Mouse (Mus musculus) heart, embryonic 12.5 days (tissue): ENCODE data around the gene Kif24. TPM values are rescaled to one million over a fixed set of nuclear protein-coding genes. Genes with fewer than 3 reads are reported as not detected.
A peak's percentile ranks its signal among the peaks of the same experiment; 100 is the strongest.
"Not testable (repeated sequence)": the region's sequence is repeated elsewhere in the genome, so short reads cannot be mapped to it uniquely, and the experiment has no call there.

Experiments
- ATAC-seq: fragments of 200-750 bp; cut with Nextera tagmentation; 2 replicates; pipeline ENCODE4 v1.8.0; 2017; ENCODE audit warnings: moderate TSS enrichment, moderate library complexity; ENCODE audit not compliant: insufficient number of reproducible peaks, low FRiP score
- H3K27ac ChIP-seq: fragments of 300-500 bp; sonication (generic); 2 replicates; pipeline ENCODE4 v1.5.1; 2016; ENCODE audit warnings: mild to moderate bottlenecking, moderate library complexity; ENCODE audit not compliant: poor library complexity, severe bottlenecking
- H3K27me3 ChIP-seq: fragments of 300-500 bp; sonication (generic); replicated peaks from 2 replicates; pipeline ENCODE4 v1.6.1; 2016; ENCODE audit warnings: mild to moderate bottlenecking, moderate library complexity
- H3K36me3 ChIP-seq: fragments of 300-500 bp; sonication (generic); 2 replicates; pipeline ENCODE4 v1.6.1; 2016; ENCODE audit warnings: mild to moderate bottlenecking, moderate library complexity
- H3K4me1 ChIP-seq: fragments of 300-500 bp; sonication (generic); replicated peaks from 2 replicates; pipeline ENCODE4 v1.6.1; 2016; ENCODE audit warnings: mild to moderate bottlenecking
- H3K4me2 ChIP-seq: fragments of 300-500 bp; sonication (generic); 2 replicates; pipeline ENCODE4 v1.6.1; 2016; ENCODE audit warnings: mild to moderate bottlenecking, moderate library complexity
- H3K4me3 ChIP-seq: fragments of 300-500 bp; sonication (generic); 2 replicates; pipeline ENCODE4 v1.5.1; 2016; ENCODE audit warnings: mild to moderate bottlenecking
- H3K9ac ChIP-seq: fragments of 300-500 bp; sonication (generic); 2 replicates; pipeline ENCODE4 v1.6.1; 2016; ENCODE audit warnings: mild to moderate bottlenecking, moderate library complexity
- H3K9me3 ChIP-seq: fragments of 300-500 bp; sonication (generic); replicated peaks from 2 replicates; pipeline ENCODE4 v1.6.1; 2016; ENCODE audit warnings: mild to moderate bottlenecking, moderate library complexity
- WGBS: fragments of 180-500 bp; shearing (Covaris S2); methylation state at CpG from one replicate; pipeline ENCODE4 v1.1.7; 2016; 5-methylcytosine and 5-hydroxymethylcytosine counted together
- polyA plus RNA-seq: library from polyadenylated mRNA; unstranded; fragments of >200 nt; fragmentation: Nextera tagmentation; extraction: Ambion mirVana; gene quantifications from 2 replicates; pipeline ENCODE4 v1.2.1, GENCODE M21; 2016

Gene Kif24
- polyA plus RNA-seq, 1 experiment from 2014 or later = 6.1 TPM

DNA sequence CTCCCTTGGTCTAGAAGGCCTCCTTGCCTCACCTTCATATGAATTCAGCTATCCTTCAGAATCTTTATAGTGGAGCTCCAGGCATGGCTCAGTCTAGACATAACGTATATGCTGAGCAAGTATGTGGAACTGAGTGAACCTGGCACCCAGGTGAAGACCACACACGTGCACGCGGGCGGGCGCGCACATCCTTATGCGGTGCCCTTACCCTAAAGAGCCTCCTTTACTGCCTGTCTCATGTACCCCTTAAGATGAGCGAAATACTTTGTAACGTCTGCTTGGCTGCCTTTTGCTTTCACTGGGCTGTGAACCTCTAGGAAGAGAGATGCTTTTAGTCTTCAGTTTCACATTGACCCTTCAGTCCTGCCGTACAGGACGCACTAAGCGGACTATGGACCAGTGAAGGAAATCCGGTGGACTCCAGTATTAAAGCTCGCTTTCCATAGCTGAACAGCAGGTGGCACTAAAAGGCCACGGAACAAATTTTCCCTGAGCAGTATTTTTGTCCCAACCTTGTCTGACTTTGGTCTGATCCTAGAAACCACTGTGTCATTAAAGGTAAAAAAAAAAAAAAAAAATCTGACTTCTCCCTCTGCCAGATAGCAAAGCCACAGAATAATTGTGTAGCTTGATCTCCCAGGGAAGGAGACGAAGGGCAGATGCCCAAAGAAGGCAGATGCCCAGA, 3.9 kb upstream of the Kif24 start:
- H3K27me3 ChIP-seq = no peaks in the 10 kb centered on the region
- WGBS = 59% methylated on average over 17 of the region's 17 CpGs

DNA sequence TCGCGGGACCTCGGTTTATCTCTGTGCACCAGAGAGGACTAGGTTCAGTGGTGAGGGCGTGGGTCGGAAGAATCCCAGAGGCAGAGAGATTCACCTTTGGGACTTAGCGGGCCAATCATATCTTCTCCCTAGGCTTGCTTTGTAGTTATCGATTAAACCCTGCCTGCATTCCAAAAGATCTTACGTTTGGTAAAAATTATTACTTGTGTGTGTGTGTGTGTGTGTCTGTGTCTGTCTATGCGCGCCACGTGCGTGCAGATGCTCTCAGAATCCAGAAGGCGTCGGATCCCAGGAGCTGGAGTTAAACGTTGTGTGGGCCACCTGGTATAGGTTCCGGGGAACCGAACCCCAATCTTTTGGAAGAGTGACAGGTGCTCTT, 589 bp upstream of the Kif24 start:
- Histone ChIP-seq H3K9ac (peak overlapping the region; percentile 87), H3K9me3 (no peaks in the 10 kb centered on the region), H3K4me3 (peak overlapping the region; percentile 85), H3K27me3 (no peaks in the 10 kb centered on the region), H3K4me1 (peaks cover 13% of the 10 kb centered on the region), H3K36me3 (no peaks in the 10 kb centered on the region), H3K4me2 (peak overlapping the region; percentile 68), H3K27ac (peak overlapping the region; percentile 58)
- 5% methylated on average over 17 of the region's 17 CpGs for WGBS
- ATAC-seq = no peak

More for the DNA sequence above, 3.9 kb upstream of the Kif24 start:
- no peak for ATAC-seq
- Histone ChIP-seq H3K36me3 (no peaks in the 10 kb centered on the region), H3K27ac (no peak overlapping the region), H3K4me3 (no peak overlapping the region), H3K9me3 (no peaks in the 10 kb centered on the region), H3K9ac (no peak overlapping the region), H3K4me1 (peaks cover 5% of the 10 kb centered on the region), H3K4me2 (no peak overlapping the region)

DNA sequence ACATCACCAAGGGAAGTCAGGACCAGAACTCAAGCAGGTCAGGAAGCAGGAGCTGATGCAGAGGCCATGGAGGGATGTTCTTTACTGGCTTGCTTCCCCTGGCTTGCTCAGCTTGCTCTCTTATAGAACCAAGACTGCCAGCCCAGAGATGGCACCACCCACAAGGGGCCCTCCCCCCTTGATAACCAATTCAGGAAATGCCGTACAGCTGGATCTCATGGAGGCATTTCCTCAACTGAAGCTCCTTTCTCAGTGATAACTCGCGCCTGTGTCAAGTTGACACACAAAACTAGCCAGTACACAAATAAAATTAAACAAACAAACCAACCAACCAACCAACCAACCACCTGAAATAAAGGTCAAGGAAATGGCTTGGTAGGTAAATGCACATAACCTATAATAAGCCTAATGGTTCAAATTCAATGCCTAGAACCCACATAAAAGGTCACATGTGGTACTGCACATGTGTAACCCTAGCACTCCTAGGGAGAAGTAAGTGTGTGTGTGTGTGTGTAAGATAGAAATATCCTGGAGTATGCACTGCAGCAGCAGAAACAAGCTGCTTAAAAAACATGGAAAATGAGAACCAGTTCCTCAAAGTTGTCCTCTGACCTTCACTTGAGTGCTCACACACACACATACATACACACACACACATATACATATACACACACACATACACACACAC, 1.5 kb downstream of the Kif24 start:
- H3K4me1 ChIP-seq = peaks cover 13% of the 10 kb centered on the region
- H3K4me3 ChIP-seq = peak overlapping the region; percentile 85
- not testable (repeated sequence) for H3K9me3 ChIP-seq, H3K9ac ChIP-seq, ATAC-seq, H3K27ac ChIP-seq, H3K27me3 ChIP-seq, H3K36me3 ChIP-seq
- WGBS = 39% methylated on average over 3 of the region's 3 CpGs
- H3K4me2 ChIP-seq = peak overlapping the region; percentile 85

DNA sequence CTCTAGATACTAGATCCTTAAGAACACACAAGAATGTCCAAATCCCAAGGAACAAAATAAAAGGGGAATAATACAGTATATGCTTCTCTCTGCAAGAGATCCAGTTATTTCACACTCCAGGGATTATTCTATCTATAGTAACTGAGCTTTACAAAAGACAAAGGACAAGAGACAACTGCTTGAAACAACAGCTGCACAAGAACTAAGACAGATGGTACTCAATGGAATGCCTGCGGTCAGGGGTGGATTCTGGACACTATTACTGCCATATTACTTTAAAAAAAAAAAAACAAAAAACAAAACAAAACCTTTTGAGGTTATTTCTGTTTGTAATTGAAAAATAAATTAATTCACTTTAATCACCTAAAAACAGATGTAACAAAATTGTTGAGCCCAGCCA, 4.0 kb downstream of the Kif24 start:
- WGBS = 89% methylated on average over 1 of the region's 1 CpGs
- H3K4me2 ChIP-seq = no peak overlapping the region

DNA sequence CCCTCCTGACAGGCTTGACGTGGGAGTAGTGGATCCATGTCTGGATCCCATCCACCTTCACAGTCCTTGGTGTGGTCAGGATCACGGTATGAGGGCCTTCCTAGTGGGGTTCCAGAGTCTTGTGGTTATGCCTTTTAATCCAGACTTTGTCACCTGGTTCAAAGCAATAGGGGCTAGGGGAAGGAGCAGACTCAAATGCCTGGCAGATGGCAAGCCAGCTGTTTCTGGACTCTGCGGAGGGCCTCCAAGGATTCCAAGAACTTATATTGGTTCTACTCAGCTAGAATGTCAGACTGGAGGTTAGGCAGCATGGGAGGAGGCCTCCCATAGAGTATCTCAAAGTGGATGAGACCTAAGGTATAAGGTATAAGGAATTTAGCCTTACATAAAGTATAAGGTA, 17.1 kb downstream of the Kif24 start:
- Histone ChIP-seq H3K9me3 (no peaks in the 10 kb centered on the region), H3K4me2 (no peak overlapping the region), H3K4me3 (no peak overlapping the region), H3K4me1 (peaks cover 8% of the 10 kb centered on the region), H3K9ac (no peak overlapping the region), H3K27ac (no peak overlapping the region), H3K36me3 (0 out of 2 replicates have a peak, but pooled peaks cover 3% of the 10 kb centered on the region), H3K27me3 (no peaks in the 10 kb centered on the region)
- ATAC-seq = no peak
- WGBS = 91% methylated on average over 3 of the region's 3 CpGs

More for the DNA sequence above, 4.0 kb downstream of the Kif24 start:
- Histone ChIP-seq H3K36me3 (no peaks in the 10 kb centered on the region), H3K27ac (no peak overlapping the region), H3K9ac (no peak overlapping the region), H3K4me3 (no peak overlapping the region), H3K9me3 (no peaks in the 10 kb centered on the region), H3K4me1 (peaks cover 13% of the 10 kb centered on the region), H3K27me3 (no peaks in the 10 kb centered on the region)
- ATAC-seq = no peak

DNA sequence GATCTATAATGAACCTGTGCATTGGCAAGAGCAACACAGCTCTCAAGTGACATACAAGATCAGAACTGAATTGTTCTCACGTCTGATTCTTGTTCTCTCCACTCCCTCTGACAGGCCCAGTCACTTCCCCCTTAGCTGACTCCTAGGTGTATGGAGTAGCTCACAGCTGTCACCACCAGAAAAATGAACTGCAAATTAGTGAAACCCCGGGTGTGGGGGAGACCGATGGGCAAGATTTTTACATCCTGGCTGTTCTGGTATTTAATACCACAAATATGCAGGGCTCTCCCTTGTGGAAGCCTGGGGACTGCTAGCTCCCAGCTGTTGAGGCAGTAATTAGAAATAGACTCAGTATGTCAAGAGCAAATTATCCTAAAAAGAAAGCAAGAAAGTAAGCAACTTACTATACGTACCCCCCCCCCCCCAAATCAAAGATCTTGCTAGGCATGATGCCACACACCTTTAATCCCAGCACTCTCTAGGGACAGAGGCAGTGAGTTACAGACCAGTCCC, 21.8 kb downstream of the Kif24 start:
- Histone ChIP-seq H3K27me3 (no peaks in the 10 kb centered on the region), H3K27ac (no peak overlapping the region), H3K36me3 (no peaks in the 10 kb centered on the region), H3K4me1 (peaks cover 4% of the 10 kb centered on the region), H3K9ac (no peak overlapping the region), H3K4me2 (no peak overlapping the region), H3K9me3 (no peaks in the 10 kb centered on the region), H3K4me3 (no peak overlapping the region)
- WGBS = 41% methylated on average over 4 of the region's 4 CpGs
- ATAC-seq = no peak

DNA sequence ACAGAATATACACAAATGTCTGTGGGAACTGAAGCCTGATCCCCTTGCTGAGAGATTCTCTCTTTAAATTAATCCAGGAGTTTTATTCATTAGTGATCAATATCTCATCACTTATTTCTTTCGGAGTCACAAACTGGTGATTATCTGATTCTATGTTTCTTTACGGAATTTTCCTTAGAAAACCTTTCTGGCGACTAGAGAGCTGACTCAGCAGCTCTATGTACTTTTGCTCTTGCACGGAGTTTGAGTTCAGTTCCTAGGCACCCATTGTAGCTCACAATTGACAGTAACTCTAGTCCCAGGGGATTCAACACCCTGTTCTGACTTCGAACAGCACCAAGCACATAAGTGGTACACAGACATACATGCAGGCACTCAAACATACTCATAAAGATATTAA, 25.8 kb downstream of the Kif24 start:
- H3K4me1 ChIP-seq = peaks cover 4% of the 10 kb centered on the region
- H3K36me3 ChIP-seq = no peaks in the 10 kb centered on the region
- no peak overlapping the region for H3K9ac ChIP-seq
- no peak for ATAC-seq
- no peaks in the 10 kb centered on the region for H3K9me3 ChIP-seq
- no peak overlapping the region for H3K27ac ChIP-seq
- no peak overlapping the region for H3K4me3 ChIP-seq
- H3K27me3 ChIP-seq = no peaks in the 10 kb centered on the region
- H3K4me2 ChIP-seq = no peak overlapping the region
- 85% methylated on average over 5 of the region's 5 CpGs for WGBS

DNA sequence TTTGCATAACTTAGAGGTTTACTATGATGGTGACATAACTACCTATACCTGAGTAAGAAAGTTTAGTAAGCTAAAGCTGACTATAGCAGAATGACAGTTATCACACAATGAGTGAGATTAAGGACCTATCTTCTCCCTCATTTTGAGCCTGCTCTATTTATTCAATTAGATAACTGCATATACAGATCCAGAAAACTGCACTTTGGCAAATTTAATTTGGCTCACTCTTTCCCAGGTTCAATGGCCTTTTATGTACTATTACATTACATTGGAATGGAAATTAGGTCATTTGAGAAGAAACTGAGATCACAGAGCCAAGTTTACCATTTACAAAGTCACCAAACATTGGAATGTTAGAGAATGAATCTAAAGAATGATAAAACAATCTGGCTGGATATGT, 47.7 kb downstream of the Kif24 start:
- Histone ChIP-seq H3K4me3 (no peak overlapping the region), H3K4me1 (no peaks in the 10 kb centered on the region), H3K36me3 (no peaks in the 10 kb centered on the region; the same call in 1 of the 2 replicates), H3K9ac (no peak overlapping the region), H3K9me3 (no peaks in the 10 kb centered on the region), H3K4me2 (no peak overlapping the region), H3K27ac (no peak overlapping the region), H3K27me3 (no peaks in the 10 kb centered on the region)
- ATAC-seq = no peak

DNA sequence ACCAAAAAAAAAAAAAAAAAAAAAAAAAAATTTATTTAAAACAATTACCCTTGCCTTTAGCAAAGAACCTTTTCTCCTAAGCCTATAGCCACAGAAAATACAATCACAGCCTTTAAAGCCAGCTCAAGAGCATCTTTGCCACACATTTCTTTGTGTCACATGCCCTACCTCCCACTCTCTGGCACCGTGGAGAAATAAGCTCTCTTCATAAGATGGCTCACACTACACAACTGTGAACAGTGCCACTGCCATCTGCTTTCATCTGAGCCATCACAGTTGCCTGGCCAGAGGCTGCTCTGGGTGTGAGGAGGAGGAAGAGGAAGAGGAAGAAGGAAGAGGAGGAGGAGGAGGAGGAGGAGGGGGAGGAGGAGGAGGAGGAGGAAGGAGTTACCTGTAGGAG, 55.3 kb downstream of the Kif24 start:
- Histone ChIP-seq H3K4me3 (no peak overlapping the region), H3K27ac (no peak overlapping the region), H3K9me3 (no peaks in the 10 kb centered on the region), H3K9ac (no peak overlapping the region), H3K36me3 (peaks cover 16% of the 10 kb centered on the region), H3K4me1 (no peaks in the 10 kb centered on the region), H3K27me3 (no peaks in the 10 kb centered on the region), H3K4me2 (no peak overlapping the region)
- no peak for ATAC-seq
- 87% methylated on average over 1 of the region's 1 CpGs for WGBS

DNA sequence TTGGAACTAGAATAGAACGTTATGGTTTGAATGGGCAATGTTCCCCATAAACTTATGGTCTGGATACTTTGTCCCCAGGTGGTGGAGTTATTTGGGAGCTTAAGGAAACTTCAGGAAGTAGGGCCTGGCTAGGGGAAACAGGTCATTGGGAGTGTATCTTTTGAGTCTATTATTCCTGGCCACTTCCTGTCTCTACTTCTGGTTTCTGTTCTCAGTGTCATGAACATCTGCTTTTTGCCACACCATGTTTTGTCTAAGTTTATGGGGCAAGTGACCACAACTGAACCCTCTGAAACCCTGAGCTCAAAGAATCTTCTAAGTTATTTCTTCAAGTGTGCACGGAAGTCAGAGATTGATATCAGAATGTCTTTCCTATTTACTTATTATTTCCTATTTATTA, 57.3 kb downstream of the Kif24 start:
- Histone ChIP-seq H3K36me3 (peaks cover 22% of the 10 kb centered on the region), H3K4me1 (no peaks in the 10 kb centered on the region), H3K27me3 (no peaks in the 10 kb centered on the region), H3K9me3 (no peaks in the 10 kb centered on the region), H3K27ac (no peak overlapping the region), H3K4me3 (no peak overlapping the region), H3K9ac (no peak overlapping the region), H3K4me2 (no peak overlapping the region)
- no peak for ATAC-seq
- 84% methylated on average over 2 of the region's 2 CpGs for WGBS

DNA sequence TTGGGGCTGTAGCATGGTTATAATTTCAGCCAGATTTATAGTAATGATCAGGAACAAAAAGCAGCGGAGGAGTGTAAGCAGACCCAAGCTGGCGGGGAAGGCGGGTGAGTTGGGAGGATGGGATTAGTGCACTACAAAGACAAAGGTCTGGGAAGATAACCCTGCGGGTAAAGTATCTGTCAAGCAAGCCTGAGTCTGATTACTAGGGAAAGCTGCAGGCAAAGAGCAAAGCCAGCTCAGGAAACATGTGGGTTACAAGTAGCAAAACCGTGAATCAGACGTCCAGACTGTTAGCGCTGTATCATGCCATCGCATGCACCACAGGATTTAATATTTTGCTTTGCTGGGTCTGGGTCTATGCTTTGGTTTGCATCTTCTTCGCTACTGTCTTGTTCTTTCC, 58.1 kb downstream of the Kif24 start:
- Histone ChIP-seq H3K9me3 (no peaks in the 10 kb centered on the region), H3K4me3 (no peak overlapping the region), H3K27me3 (no peaks in the 10 kb centered on the region), H3K36me3 (peaks cover 22% of the 10 kb centered on the region), H3K4me2 (no peak overlapping the region), H3K4me1 (no peaks in the 10 kb centered on the region), H3K9ac (no peak overlapping the region), H3K27ac (no peak overlapping the region)
- no peak for ATAC-seq
- 74% methylated on average over 9 of the region's 9 CpGs for WGBS
